Mouse (Mus musculus) stomach, embryonic 15.5 days (tissue): ENCODE results near the gene Eif2b1. TPM values are rescaled to one million over a fixed set of nuclear protein-coding genes. Genes with fewer than 3 reads are reported as not detected.
A peak's percentile ranks its signal among the peaks of the same experiment; 100 is the strongest.
"Not testable (repeated sequence)": the region's sequence is repeated elsewhere in the genome, so short reads cannot be mapped to it uniquely, and the experiment has no call there.

Source experiments
- ATAC-seq: fragments of 200-750 bp; cut with Nextera tagmentation; 2 replicates; pipeline ENCODE4 v1.8.0; 2017; ENCODE audit warnings: low read depth, moderate number of reproducible peaks, moderate TSS enrichment; ENCODE audit not compliant: insufficient read depth, low FRiP score
- H3K27ac ChIP-seq: fragments of 300-500 bp; sonication (generic); 2 replicates; pipeline ENCODE4 v1.5.1; 2015; ENCODE audit warnings: mild to moderate bottlenecking, inconsistent platforms
- H3K27me3 ChIP-seq: fragments of 300-500 bp; sonication (generic); replicated peaks from 2 replicates; pipeline ENCODE4 v1.6.1; 2015; ENCODE audit warnings: inconsistent platforms
- H3K36me3 ChIP-seq: fragments of 300-500 bp; sonication (generic); 2 replicates; pipeline ENCODE4 v1.6.1; 2015; ENCODE audit warnings: inconsistent platforms
- H3K4me1 ChIP-seq: fragments of 300-500 bp; sonication (generic); 2 replicates; pipeline ENCODE4 v1.6.1; 2015; ENCODE audit warnings: inconsistent platforms
- H3K4me2 ChIP-seq: fragments of 300-500 bp; sonication (generic); 2 replicates; pipeline ENCODE4 v1.6.1; 2015; ENCODE audit warnings: mild to moderate bottlenecking, inconsistent platforms
- H3K4me3 ChIP-seq: fragments of 300-500 bp; sonication (generic); replicated peaks from 2 replicates; pipeline ENCODE4 v1.5.1; 2015; ENCODE audit warnings: inconsistent platforms
- H3K9ac ChIP-seq: fragments of 300-500 bp; sonication (generic); 2 replicates; pipeline ENCODE4 v1.6.1; 2015; ENCODE audit warnings: inconsistent platforms
- H3K9me3 ChIP-seq: fragments of 300-500 bp; sonication (generic); 2 replicates; pipeline ENCODE4 v1.6.1; 2016; ENCODE audit warnings: inconsistent platforms
- WGBS: fragments of 180-500 bp; shearing (Covaris S2); methylation state at CpG from one replicate; pipeline ENCODE4 v1.1.7; 2015; 5-methylcytosine and 5-hydroxymethylcytosine counted together
- polyA plus RNA-seq: library from polyadenylated mRNA; unstranded; fragments of >200 nt; fragmentation: Nextera tagmentation; extraction: Ambion mirVana; gene quantifications from 2 replicates; pipeline ENCODE4 v1.2.1, GENCODE M21; 2015

Eif2b1 gene
- 73.7 and 77.1 TPM in 2 replicates for polyA plus RNA-seq

GRCm38 (mm10) chr5:124578633-124579317 is at the start of gene Eif2b1, which contains the start of gene Gtf2h3:
TSS of gene Eif2b1 (minus strand) at chr5:124579131.
TSS of gene Gtf2h3 (plus strand) at chr5:124579140.
- ATAC-seq: peak; percentile 92
- 0 out of 2 replicates have a peak within 1 kb of the TSS, but pooled peaks have one; percentile 21 for H3K27ac ChIP-seq
- H3K27me3 ChIP-seq: no peaks in the 10 kb centered on the region
- peaks cover 14% of the 10 kb centered on the region for H3K4me1 ChIP-seq
- 1% methylated on average over 51 of the region's 51 CpGs for WGBS
- peak within 1 kb of the TSS; percentile 76 for H3K9ac ChIP-seq
- H3K9me3 ChIP-seq: no peaks in the 10 kb centered on the region
- H3K4me3 ChIP-seq: peak within 1 kb of the TSS; percentile 87
- peak within 1 kb of the TSS; percentile 69 for H3K4me2 ChIP-seq
- H3K36me3 ChIP-seq: peaks cover 29% of the 10 kb centered on the region; the same call in 1 of the 2 replicates

GRCm38 (mm10) chr5:124624291-124624690 is 45.4 kb upstream of the Eif2b1 start:
- no peak overlapping the region for H3K4me2 ChIP-seq
- no peak overlapping the region for H3K9ac ChIP-seq
- H3K4me1 ChIP-seq: peaks cover 5% of the 10 kb centered on the region; the same call in 1 of the 2 replicates
- H3K9me3 ChIP-seq: no peaks in the 10 kb centered on the region
- WGBS: 92% methylated on average over 9 of the region's 9 CpGs
- no peaks in the 10 kb centered on the region for H3K27me3 ChIP-seq
- no peaks in the 10 kb centered on the region for H3K36me3 ChIP-seq
- no peak for ATAC-seq
- no peak overlapping the region for H3K4me3 ChIP-seq
- no peak overlapping the region for H3K27ac ChIP-seq

- Histone ChIP-seq H3K9me3 (no peaks in the 10 kb centered on the region), H3K27ac (no peak overlapping the region), H3K4me1 (peaks cover under 1% of the 10 kb centered on the region; the same call in 1 of the 2 replicates), H3K9ac (no peak overlapping the region), H3K36me3 (no peaks in the 10 kb centered on the region), H3K4me2 (no peak overlapping the region), H3K27me3 (no peaks in the 10 kb centered on the region), H3K4me3 (no peak overlapping the region)
- 85% methylated on average over 15 of the region's 15 CpGs for WGBS
- no peak for ATAC-seq
Observed at GRCm38 (mm10) chr5:124622890-124623289, 44.0 kb upstream of the Eif2b1 start.

GRCm38 (mm10) chr5:124621362-124621761 is 42.4 kb upstream of the Eif2b1 start:
- Histone ChIP-seq H3K27ac (no peak overlapping the region), H3K36me3 (no peaks in the 10 kb centered on the region), H3K9me3 (no peaks in the 10 kb centered on the region), H3K4me3 (no peak overlapping the region), H3K9ac (no peak overlapping the region), H3K4me1 (no peaks in the 10 kb centered on the region), H3K4me2 (no peak overlapping the region), H3K27me3 (no peaks in the 10 kb centered on the region)
- ATAC-seq: no peak
- WGBS: 74% methylated on average over 13 of the region's 13 CpGs

GRCm38 (mm10) chr5:124618711-124619110 is 39.8 kb upstream of the Eif2b1 start:
- Histone ChIP-seq H3K9me3 (no peaks in the 10 kb centered on the region), H3K4me1 (no peaks in the 10 kb centered on the region), H3K27me3 (no peaks in the 10 kb centered on the region), H3K9ac (no peak overlapping the region), H3K4me2 (no peak overlapping the region), H3K36me3 (no peaks in the 10 kb centered on the region), H3K4me3 (no peak overlapping the region), H3K27ac (no peak overlapping the region)
- ATAC-seq: no peak
- 75% methylated on average over 10 of the region's 10 CpGs for WGBS

- Histone ChIP-seq H3K4me1 (no peaks in the 10 kb centered on the region), H3K4me2 (no peak overlapping the region), H3K27ac (no peak overlapping the region), H3K4me3 (no peak overlapping the region), H3K27me3 (no peaks in the 10 kb centered on the region), H3K9me3 (no peaks in the 10 kb centered on the region), H3K9ac (no peak overlapping the region), H3K36me3 (no peaks in the 10 kb centered on the region)
- no peak; the same call in 1 of the 2 replicates for ATAC-seq
- 80% methylated on average over 11 of the region's 11 CpGs for WGBS
Observed at GRCm38 (mm10) chr5:124614709-124615108, 35.8 kb upstream of the Eif2b1 start.

GRCm38 (mm10) chr5:124610965-124611364 is 32.0 kb upstream of the Eif2b1 start:
- Histone ChIP-seq H3K27ac (no peak overlapping the region), H3K4me1 (no peaks in the 10 kb centered on the region), H3K36me3 (no peaks in the 10 kb centered on the region), H3K9ac (no peak overlapping the region), H3K4me2 (no peak overlapping the region), H3K4me3 (no peak overlapping the region), H3K9me3 (no peaks in the 10 kb centered on the region), H3K27me3 (no peaks in the 10 kb centered on the region)
- 76% methylated on average over 10 of the region's 10 CpGs for WGBS
- ATAC-seq: no peak

GRCm38 (mm10) chr5:124605041-124605622 is 26.2 kb upstream of the Eif2b1 start:
- Histone ChIP-seq H3K4me2 (no peak overlapping the region), H3K9ac (no peak overlapping the region), H3K36me3 (no peaks in the 10 kb centered on the region), H3K27ac (no peak overlapping the region), H3K9me3 (no peaks in the 10 kb centered on the region), H3K4me1 (no peaks in the 10 kb centered on the region), H3K27me3 (no peaks in the 10 kb centered on the region), H3K4me3 (no peak overlapping the region)
- 75% methylated on average over 17 of the region's 17 CpGs for WGBS
- no peak for ATAC-seq

GRCm38 (mm10) chr5:124604296-124604695 is 25.4 kb upstream of the Eif2b1 start:
- ATAC-seq: no peak
- Histone ChIP-seq H3K27me3 (no peaks in the 10 kb centered on the region), H3K9me3 (no peaks in the 10 kb centered on the region), H3K4me3 (no peak overlapping the region), H3K36me3 (no peaks in the 10 kb centered on the region), H3K4me1 (peaks cover 3% of the 10 kb centered on the region; the same call in 1 of the 2 replicates), H3K4me2 (no peak overlapping the region), H3K9ac (no peak overlapping the region), H3K27ac (no peak overlapping the region)
- 80% methylated on average over 4 of the region's 4 CpGs for WGBS

- Histone ChIP-seq H3K4me1 (peaks cover 8% of the 10 kb centered on the region; the same call in 1 of the 2 replicates), H3K27ac (no peak overlapping the region), H3K36me3 (no peaks in the 10 kb centered on the region), H3K9ac (no peak overlapping the region), H3K4me2 (no peak overlapping the region), H3K9me3 (no peaks in the 10 kb centered on the region), H3K4me3 (no peak overlapping the region), H3K27me3 (no peaks in the 10 kb centered on the region)
- WGBS: 72% methylated on average over 5 of the region's 5 CpGs
- no peak for ATAC-seq
Observed at GRCm38 (mm10) chr5:124602349-124602748, 23.4 kb upstream of the Eif2b1 start.

- Histone ChIP-seq H3K36me3 (peaks cover 17% of the 10 kb centered on the region; the same call in 1 of the 2 replicates), H3K4me2 (peak overlapping the region; percentile 93; the same call in 1 of the 2 replicates)
- H3K4me1 ChIP-seq, H3K4me3 ChIP-seq, ATAC-seq, H3K27ac ChIP-seq, H3K27me3 ChIP-seq, H3K9ac ChIP-seq, H3K9me3 ChIP-seq: not testable (repeated sequence)
- 60% methylated on average over 8 of the region's 8 CpGs for WGBS
Observed at GRCm38 (mm10) chr5:124599726-124600125, 20.8 kb upstream of the Eif2b1 start.
